Mouse (Mus musculus) kidney, adult 8-10 months (tissue): Measurements from ENCODE around the gene Casr.

ENCODE experiments used
- DNase-seq, 2 experiments: peaks; one replicate each; pipeline ENCODE4 v3.0.0; 2022

Gene Casr

DNA sequence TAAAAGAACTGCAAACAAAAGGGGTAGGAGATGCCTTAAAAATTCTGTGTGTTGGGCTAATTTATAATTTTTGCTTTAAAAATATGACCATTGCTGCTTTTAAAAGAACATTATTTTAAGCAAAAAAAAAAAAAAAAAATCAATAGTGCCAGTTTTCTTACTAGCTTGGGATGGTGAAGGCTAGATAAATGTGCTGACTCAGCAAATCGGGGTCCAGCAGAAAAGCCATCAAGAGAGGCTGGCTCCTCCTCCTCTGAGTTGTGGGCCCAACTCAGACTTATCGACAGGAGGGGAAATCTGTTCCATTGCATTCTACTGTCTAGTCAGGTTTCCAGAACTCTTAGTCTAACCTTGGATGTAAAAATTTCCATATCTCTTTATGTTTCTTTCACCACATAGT is 45.6 kb downstream of the Casr start:
- no peak for DNase-seq

GRCm38 (mm10) chr16:36507300-36507699 is 54.6 kb downstream of the Casr start:
- DNase-seq, result no peak

GRCm38 (mm10) chr16:36506827-36507226 is 55.1 kb downstream of the Casr start:
- DNase-seq, result no peak

DNA sequence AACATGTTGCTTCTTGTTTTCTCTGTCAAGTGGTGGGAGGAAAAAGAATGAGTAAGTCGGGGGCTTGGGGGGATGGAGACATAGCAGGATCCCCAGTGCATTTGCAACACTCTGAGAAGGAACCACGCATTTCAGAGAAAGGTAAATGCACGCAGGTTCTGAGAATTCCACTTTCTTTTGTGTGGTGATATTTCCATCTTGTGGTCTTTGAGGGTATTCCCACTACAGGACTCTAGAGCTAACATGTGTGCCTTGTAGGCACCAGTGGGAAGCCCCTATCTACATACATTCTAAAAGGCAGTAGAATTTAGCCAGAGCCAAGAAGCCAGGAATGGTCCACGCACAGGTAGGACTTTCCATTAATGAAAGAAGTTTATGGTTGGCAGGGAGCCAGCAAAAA is 56.0 kb downstream of the Casr start:
- DNase-seq, result no peak

DNA sequence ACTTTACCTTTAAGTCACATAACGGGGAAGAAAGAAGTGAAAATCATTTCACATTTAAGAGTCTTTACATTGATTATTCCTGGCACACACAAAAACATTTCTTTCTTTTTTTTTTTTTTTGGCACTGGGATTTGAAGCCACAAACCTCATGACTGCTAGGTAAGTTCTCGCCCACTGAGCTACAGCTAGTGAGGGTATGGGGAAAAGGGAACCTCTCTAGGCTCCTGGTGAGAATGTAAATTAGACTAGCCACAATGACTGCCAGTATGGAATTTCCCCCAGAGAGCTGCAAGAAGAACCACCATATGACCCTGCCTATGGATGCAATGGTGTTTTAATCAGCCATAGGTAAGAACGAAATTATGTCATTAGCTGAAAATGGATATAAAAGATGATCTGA is 56.8 kb downstream of the Casr start:
- DNase-seq, result no peak

DNA sequence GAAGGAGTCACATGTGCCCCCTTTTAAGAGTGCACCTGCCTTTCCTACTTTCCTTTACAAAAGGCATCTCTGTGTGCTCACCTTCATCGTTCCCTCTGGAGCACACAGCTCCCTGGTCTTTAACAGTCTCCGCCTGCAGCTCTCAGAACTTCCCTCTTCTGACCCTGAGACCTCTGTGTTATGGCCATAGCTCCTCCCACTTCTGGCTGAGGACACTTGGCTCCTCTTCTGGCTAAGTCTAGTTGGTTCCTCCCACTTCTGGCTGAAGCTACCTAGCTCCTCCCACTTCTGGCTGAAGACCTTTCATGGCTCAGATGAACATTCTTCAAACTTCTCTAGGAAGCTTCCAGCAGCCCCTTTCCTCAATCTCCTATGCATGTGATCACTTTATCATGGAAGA is 59.7 kb downstream of the Casr start:
- no peak for DNase-seq

GRCm38 (mm10) chr16:36492420-36492819 is 69.5 kb downstream of the Casr start:
- peak; percentile 39 to 71 for DNase-seq

- no peak for DNase-seq
Observed at GRCm38 (mm10) chr16:36476866-36477265, 85.1 kb downstream of the Casr start.

DNA sequence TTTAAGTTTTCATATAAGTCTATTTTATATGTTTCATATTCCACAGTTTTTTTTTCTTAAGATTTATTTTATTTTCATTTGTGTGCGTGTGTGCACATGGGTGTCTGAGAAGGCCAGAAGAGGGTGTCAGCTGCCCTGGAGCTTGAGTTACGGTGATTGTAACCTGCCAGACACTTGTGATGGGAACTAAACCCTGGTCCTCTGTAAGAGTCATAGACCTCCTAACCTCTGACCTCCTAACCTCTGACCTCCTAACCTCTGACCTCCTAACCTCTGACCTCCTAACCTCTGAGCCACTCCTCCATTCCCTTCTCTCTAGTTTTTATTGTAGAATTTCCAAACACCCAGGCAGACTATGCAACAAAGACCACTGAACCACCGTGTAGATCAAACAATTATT is 86.4 kb downstream of the Casr start:
- DNase-seq, result no peak

DNA sequence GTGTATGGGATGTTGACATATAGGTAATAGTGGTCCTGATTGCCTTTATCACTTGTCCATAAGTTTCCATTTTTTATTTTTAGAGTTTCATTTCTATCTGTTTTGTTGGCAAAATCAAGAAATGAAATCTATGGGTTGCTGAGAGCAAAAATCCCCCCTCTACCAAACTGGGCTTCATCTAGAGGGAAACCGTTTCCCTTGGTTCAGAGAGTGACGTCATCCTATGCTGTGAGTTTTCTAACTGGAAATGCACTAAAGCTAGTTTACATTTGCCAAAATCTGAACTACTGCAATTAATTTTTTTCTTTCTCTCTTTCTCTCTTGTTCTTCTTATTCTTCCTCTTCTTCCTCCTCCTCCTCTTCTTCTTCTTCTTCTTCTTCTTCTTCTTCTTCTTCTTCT is 87.1 kb downstream of the Casr start:
- DNase-seq, result no peak

DNA sequence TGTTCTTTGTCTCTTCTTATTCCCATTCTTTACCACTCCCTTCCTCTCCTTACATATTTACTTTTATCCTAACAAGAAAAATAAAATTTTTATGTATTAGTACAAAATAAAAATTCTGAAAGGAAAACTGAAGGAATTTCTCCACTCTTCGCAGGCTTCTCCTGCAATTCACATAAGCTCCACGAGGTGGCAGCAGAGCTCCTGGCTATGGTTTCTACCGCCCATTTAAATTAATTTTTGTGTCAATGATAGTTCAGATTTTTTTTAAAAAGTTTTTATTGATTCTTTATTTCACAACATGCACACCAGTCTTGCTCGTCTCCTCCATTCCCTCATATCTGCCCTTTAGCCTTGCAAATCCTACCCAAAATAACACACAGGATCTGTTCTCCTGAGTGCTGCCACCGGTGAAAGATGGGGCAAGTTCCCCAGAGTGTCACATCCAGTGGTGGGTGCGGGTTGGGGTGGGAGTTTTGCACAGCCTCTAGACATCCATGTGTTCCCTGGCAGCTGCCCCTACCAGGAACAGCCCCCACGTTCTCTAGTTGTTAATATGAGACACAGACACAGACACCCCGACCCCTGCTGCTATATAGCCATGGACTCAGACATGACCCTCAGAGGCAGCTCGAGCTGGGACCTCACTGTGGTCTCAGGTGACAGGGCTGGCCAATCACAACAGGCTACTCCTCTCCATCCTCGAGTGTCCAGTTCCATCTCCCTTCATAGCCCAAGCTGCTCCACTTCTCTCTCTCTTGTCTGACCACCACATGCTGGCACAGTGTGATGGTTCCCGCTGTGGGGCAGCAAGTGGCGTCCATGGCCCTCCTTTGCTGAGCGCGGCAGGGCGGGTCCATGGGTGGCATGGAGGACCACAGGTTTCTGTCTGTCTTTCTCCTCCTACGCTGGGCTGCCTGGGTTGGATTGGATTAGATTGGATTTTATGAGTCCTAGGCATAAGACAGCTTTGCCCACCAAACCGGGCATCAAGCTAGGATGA is 88.4 kb downstream of the Casr start:
- peak in 1 of 2 experiments; percentile 63 for DNase-seq

DNA sequence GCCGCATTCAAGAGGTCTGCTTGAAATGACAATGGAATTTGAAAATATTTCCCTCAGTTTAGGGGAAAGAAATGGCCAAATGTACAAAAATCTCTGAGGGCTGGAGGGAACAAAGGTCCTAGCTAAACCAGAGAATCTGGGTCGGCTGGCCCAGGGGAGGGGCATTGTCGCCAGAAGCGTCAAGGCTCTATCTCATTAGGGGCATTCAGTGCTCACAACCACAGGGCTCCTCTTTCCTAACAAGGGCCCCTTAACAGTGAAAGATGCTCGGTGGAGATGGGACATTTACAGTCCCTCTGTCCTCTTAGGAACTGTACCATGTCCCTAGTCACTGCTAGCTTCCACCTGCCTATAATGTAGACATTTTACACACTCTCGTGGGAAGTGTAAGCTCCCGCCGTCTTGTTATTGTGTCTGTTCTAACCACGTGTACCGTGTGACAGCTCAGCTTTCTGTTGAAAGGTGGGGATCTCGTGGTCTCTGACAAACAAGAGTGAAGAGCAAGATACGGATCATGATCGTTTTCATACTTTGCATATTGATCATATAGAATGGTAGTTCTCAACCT is 90.8 kb downstream of the Casr start:
- DNase-seq, result no peak

DNA sequence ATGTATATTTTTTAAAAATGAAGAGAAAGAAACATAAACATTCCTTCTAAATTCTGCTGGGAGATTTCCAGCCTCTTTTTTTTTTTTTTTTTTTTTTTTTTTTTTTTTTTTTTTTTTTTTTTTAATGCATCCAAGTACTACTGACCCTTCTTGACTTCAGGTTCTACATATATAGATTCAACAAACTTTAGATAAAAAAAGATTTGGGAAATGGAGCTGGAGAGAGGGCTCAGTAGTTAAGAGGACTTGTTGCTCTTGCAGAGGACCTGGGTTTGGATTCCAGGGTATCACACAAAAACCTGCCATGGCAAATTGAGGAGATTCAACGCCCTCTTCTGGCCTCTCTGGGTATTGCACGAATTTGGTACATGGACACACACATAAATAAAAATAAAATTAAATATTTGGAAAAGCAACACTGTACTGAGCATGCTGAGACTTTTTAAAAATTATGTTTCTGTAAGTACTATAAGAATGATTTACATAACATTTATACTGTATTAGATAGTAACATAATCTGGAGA is 91.9 kb downstream of the Casr start:
- peak in 1 of 2 experiments; percentile 43 for DNase-seq

DNA sequence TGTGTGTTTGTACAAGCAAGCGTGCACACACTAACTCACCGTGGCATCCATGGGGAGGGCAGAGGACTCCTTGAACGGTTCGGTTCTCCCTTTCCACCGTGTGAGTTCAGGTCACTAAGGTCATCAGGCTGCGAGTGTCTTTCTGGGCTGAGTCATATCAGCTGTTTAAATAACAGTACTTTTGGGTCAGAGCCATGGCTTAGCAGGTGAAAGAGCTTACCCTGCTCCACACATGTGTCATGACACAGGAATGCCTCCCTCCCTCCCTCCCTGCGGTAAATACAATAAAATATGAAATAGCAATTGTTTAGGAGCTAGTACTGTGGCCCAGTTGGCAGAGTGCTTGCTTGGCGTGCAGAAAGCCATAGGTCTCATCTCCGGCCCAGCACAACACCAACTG is 92.6 kb downstream of the Casr start:
- DNase-seq, result no peak

GRCm38 (mm10) chr16:36468862-36469261 is 93.1 kb downstream of the Casr start:
- no peak for DNase-seq

DNA sequence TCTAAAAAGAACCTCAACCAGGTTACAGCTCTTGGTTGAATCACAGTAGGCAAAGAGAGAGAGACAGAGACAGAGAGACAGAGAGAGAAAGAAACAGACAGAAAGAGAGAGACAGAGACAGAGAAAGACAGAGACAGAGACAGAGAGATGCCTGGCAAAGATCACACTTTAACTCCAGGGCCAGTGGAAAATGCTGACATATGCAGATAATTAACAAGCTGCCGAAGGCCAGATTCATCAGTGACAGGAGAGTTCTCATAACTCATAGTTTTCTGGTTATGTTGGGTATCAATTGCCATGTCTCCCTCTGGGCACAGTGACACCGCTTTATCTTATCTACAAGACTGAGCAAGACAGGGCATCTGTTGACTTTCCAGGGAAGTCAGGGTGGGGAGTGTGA is 94.0 kb downstream of the Casr start:
- no peak for DNase-seq

GRCm38 (mm10) chr16:36465436-36465835 is 96.5 kb downstream of the Casr start:
- DNase-seq, result no peak

- no peak for DNase-seq
Observed at GRCm38 (mm10) chr16:36464076-36464475, 97.9 kb downstream of the Casr start.

DNA sequence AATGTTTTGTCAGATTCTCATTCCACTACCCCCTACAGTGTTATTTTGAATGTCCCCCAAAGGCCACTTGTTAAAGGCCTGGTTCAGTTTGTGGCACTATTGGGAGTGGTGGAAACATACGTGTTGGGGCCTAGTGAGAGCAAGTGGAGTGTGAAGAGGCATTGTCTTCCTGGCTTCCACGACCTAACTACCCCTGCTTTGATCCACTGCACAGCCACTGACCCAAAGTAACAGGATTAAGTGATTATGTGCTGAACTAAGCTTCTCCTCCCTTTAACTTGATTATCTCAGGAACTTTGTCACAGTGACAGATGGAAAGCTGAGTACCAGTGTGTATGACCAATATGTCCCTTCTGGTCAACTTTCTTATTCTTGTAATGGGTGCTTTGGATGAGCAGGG is 101.5 kb downstream of the Casr start:
- DNase-seq, result no peak

GRCm38 (mm10) chr16:36455342-36455802 is 106.6 kb downstream of the Casr start, which contains the start of gene Stfa3:
TSS of gene Stfa3 (minus strand) at chr16:36455392.
- no peak for DNase-seq
